Mouse (Mus musculus): ENCODE data around the gene Hoxa2. TPM values are rescaled to one million over a fixed set of nuclear protein-coding genes. Genes with fewer than 3 reads are reported as not detected.
A peak's percentile ranks its signal among the peaks of the same experiment; 100 is the strongest.

Gene Hoxa2
- polyA plus RNA-seq, 1 experiment: not detected

- no peak for TF ChIP-seq CTCF (IDR thresholded peaks at IDR 0.05; ENCODE audit: low read depth, low read length)
- no peak for TF ChIP-seq POLR2A (IDR thresholded peaks at IDR 0.05; ENCODE audit: borderline replicate concordance, low read depth, low read length)
- no peak overlapping the region for H3K27ac ChIP-seq (ENCODE audit: insufficient read depth, low read depth, low read length)
- H3K4me1 ChIP-seq (ENCODE audit: control insufficient read depth, insufficient read depth, low read length): peaks cover 14% of the 10 kb centered on the region
- H3K4me3 ChIP-seq (ENCODE audit: insufficient read depth, low read length): no peak overlapping the region
These were observed 12.1 kb downstream of the Hoxa2 start for GRCm38 (mm10) chr6:52152226-52153193.

GRCm38 (mm10) chr6:52151571-52151970 lies 13.1 kb downstream of the Hoxa2 start:
- Histone ChIP-seq H3K4me3 (ENCODE audit: insufficient read depth, low read length) (no peak overlapping the region), H3K27ac (ENCODE audit: insufficient read depth, low read depth, low read length) (peak overlapping the region; percentile 8; the same call in 1 of the 2 replicates), H3K4me1 (ENCODE audit: control insufficient read depth, insufficient read depth, low read length) (peaks cover 12% of the 10 kb centered on the region)
- TF ChIP-seq CTCF (IDR thresholded peaks at IDR 0.05; ENCODE audit: low read depth, low read length) (no peak), POLR2A (IDR thresholded peaks at IDR 0.05; ENCODE audit: borderline replicate concordance, low read depth, low read length) (no peak)

GRCm38 (mm10) chr6:52150401-52150966 lies 14.1 kb downstream of the Hoxa2 start:
- TF ChIP-seq CTCF (IDR thresholded peaks at IDR 0.05; ENCODE audit: low read depth, low read length) (no peak), POLR2A (IDR thresholded peaks at IDR 0.05; ENCODE audit: borderline replicate concordance, low read depth, low read length) (no peak)
- Histone ChIP-seq H3K4me1 (ENCODE audit: control insufficient read depth, insufficient read depth, low read length) (peaks cover 12% of the 10 kb centered on the region), H3K4me3 (ENCODE audit: insufficient read depth, low read length) (no peak overlapping the region), H3K27ac (ENCODE audit: insufficient read depth, low read depth, low read length) (no peak overlapping the region)

GRCm38 (mm10) chr6:52139115-52139514 lies 25.5 kb downstream of the Hoxa2 start:
- Histone ChIP-seq H3K27ac (ENCODE audit: insufficient read depth, low read depth, low read length) (no peak overlapping the region), H3K4me3 (ENCODE audit: insufficient read depth, low read length) (no peak overlapping the region), H3K4me1 (ENCODE audit: control insufficient read depth, insufficient read depth, low read length) (peaks cover 4% of the 10 kb centered on the region)
- TF ChIP-seq CTCF (IDR thresholded peaks at IDR 0.05; ENCODE audit: low read depth, low read length) (no peak), POLR2A (IDR thresholded peaks at IDR 0.05; ENCODE audit: borderline replicate concordance, low read depth, low read length) (no peak)

- TF ChIP-seq CTCF (IDR thresholded peaks at IDR 0.05; ENCODE audit: low read depth, low read length) (no peak), POLR2A (IDR thresholded peaks at IDR 0.05; ENCODE audit: borderline replicate concordance, low read depth, low read length) (no peak)
- H3K4me1 ChIP-seq (ENCODE audit: control insufficient read depth, insufficient read depth, low read length): peaks cover 4% of the 10 kb centered on the region
- no peak overlapping the region for H3K27ac ChIP-seq (ENCODE audit: insufficient read depth, low read depth, low read length)
- no peak overlapping the region for H3K4me3 ChIP-seq (ENCODE audit: insufficient read depth, low read length)
These were observed 26.1 kb downstream of the Hoxa2 start for GRCm38 (mm10) chr6:52138576-52138975.

GRCm38 (mm10) chr6:52137841-52138535 lies 26.6 kb downstream of the Hoxa2 start:
- Histone ChIP-seq H3K27ac (ENCODE audit: insufficient read depth, low read depth, low read length) (no peak overlapping the region), H3K4me3 (ENCODE audit: insufficient read depth, low read length) (no peak overlapping the region), H3K4me1 (ENCODE audit: control insufficient read depth, insufficient read depth, low read length) (peaks cover 4% of the 10 kb centered on the region)
- TF ChIP-seq CTCF (IDR thresholded peaks at IDR 0.05; ENCODE audit: low read depth, low read length) (no peak), POLR2A (IDR thresholded peaks at IDR 0.05; ENCODE audit: borderline replicate concordance, low read depth, low read length) (no peak)

- Histone ChIP-seq H3K4me3 (ENCODE audit: insufficient read depth, low read length) (no peak overlapping the region), H3K27ac (ENCODE audit: insufficient read depth, low read depth, low read length) (no peak overlapping the region), H3K4me1 (ENCODE audit: control insufficient read depth, insufficient read depth, low read length) (no peaks in the 10 kb centered on the region)
- TF ChIP-seq CTCF (IDR thresholded peaks at IDR 0.05; ENCODE audit: low read depth, low read length) (no peak), POLR2A (IDR thresholded peaks at IDR 0.05; ENCODE audit: borderline replicate concordance, low read depth, low read length) (no peak)
These were observed 41.0 kb downstream of the Hoxa2 start for GRCm38 (mm10) chr6:52123673-52124072.

- H3K4me3 ChIP-seq (ENCODE audit: insufficient read depth, low read length): no peak overlapping the region
- H3K27ac ChIP-seq (ENCODE audit: insufficient read depth, low read depth, low read length): no peak overlapping the region
- TF ChIP-seq POLR2A (IDR thresholded peaks at IDR 0.05; ENCODE audit: borderline replicate concordance, low read depth, low read length) (no peak), CTCF (IDR thresholded peaks at IDR 0.05; ENCODE audit: low read depth, low read length) (no peak)
- H3K4me1 ChIP-seq (ENCODE audit: control insufficient read depth, insufficient read depth, low read length): no peaks in the 10 kb centered on the region
These were observed 43.5 kb downstream of the Hoxa2 start for GRCm38 (mm10) chr6:52121173-52121572.

GRCm38 (mm10) chr6:52118903-52119635 lies 45.6 kb downstream of the Hoxa2 start:
- TF ChIP-seq POLR2A (IDR thresholded peaks at IDR 0.05; ENCODE audit: borderline replicate concordance, low read depth, low read length): no peak
- TF ChIP-seq CTCF (IDR thresholded peaks at IDR 0.05; ENCODE audit: low read depth, low read length): no peak
- no peaks in the 10 kb centered on the region for H3K4me1 ChIP-seq (ENCODE audit: control insufficient read depth, insufficient read depth, low read length)
- H3K27ac ChIP-seq (ENCODE audit: insufficient read depth, low read depth, low read length): no peak overlapping the region
- H3K4me3 ChIP-seq (ENCODE audit: insufficient read depth, low read length): no peak overlapping the region

All from bone marrow macrophage, adult 2 months (primary cell).